Mouse (Mus musculus) layer of hippocampus, postnatal 36 days (tissue): ENCODE data around the gene Tshz2. TPM values are rescaled to one million over a fixed set of nuclear protein-coding genes. Genes with fewer than 3 reads are reported as not detected.

ENCODE experiments used
- DNase-seq, 2 experiments: peaks; one replicate each; pipeline ENCODE4 v3.0.0; 2022
- total RNA-seq, 2 experiments: library from RNA; stranded (reverse); gene quantifications; 2 replicates each; pipeline ENCODE4 v1.2.3; 2021

Tshz2 gene
- total RNA-seq, 2 experiments from 2014 or later = 29.6 to 34.3 TPM

DNA sequence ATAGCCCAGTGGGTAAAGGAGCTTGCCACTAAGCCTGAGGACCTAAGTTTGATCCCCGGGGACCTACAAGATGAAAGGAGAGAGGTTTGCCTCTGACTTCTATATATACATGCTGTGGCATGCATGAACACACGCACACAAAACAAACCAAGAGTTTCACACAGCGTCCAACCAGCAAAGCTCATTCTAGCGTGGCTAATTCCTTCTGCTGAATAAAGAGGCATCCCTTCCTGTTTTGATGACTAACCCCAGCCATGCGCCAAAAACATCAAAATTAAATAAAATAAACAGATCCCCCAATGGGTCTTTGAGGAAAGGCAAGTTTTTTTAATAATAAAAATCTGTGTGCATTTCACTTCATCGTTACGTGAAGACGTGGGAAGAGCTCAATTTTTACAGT lies 379.0 kb downstream of the Tshz2 start:
- no peak for DNase-seq

DNA sequence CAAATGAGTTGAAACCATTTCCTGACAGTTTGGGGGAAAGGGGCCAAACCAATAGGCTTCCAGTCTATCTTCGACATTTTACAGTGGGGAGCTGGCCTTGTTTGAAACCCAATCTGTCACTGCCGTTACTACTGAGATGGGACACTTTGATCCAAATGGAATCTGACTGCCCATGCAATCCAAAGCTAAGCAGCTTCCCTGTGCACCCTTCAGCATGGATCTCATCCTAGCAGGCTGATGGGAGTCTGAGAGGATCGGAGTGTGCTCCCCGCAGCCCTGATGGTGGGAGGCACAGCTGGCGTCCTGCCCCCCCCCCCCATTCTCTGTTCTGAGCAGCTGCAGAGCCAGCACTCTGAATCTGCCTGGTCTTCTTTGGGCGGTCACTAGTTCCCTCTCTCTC lies 384.5 kb downstream of the Tshz2 start:
- no peak for DNase-seq

DNA sequence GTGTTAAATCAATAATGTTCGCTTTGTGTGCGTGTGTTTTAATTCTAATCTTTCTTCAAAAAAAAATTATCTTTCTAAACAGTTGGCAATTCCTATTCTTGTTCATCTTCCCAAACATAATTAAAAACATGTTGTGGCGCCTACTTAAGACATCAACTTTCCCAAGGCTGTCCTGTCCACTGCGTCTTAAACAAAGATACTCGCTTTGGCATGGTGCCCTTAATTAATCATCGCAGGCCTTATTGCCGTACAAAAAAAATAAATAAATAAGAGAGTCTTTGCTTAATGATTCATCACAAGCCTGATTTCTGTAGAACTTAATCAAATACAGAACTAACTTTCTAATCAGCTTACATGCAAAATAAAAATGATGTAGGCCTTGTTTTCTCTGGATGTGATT lies 385.1 kb downstream of the Tshz2 start:
- no peak for DNase-seq

DNA sequence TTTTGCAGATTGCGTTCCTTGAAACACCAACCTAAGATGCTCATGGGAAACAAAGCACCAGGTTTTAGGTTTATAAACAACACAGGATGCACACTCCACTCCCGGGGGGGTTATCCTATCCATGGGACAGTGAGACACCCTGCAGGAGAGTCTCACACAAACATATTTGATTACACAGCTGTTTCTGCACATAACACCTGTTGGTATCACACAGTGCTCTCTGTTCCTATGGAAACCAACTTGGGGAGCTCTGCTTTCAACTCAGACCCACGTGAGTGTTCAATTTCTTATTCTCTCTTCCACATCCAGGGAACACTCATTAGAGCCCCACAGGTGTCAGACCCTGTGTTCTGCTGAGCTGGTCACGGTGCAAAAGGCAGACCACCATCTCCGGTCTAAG lies 390.1 kb downstream of the Tshz2 start:
- no peak for DNase-seq

DNA sequence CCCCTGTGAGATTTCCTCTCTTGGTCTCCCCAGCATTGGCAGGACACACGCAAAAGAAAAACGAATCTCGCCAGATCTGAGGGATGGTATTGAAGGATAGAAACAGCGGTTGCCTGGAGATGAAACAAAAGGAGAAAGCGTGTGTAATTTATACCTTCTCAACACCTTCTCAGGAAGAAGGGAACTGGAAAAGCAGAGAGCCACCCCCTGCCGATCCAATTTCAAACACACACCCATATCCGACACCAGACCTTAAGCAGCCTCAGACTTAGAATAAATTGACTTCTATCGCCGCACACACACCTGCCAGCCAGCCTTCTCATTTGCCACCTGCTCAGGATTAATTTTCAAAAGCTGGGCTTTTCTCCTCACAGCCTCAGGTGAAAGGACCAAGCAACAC lies 390.9 kb downstream of the Tshz2 start:
- DNase-seq = no peak

DNA sequence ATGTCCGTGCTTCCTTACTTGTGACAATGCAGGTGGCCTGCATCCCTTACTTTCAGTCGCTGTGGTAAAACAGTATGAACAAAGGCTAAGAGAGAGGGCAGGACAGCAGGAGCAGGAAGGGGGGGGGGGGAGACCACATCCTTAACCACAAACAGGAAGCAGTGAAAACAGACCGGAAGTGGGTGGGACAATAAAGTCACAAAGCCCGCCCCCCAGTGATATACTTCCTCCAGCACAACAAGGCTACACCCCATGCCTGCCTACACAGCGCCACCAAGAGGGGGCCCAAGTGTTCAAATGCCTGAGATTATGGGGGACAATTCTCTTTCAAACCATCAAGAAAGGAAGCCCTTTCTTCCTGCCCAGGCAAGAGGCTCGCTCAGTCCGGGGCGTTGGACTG lies 392.1 kb downstream of the Tshz2 start:
- DNase-seq = no peak

DNA sequence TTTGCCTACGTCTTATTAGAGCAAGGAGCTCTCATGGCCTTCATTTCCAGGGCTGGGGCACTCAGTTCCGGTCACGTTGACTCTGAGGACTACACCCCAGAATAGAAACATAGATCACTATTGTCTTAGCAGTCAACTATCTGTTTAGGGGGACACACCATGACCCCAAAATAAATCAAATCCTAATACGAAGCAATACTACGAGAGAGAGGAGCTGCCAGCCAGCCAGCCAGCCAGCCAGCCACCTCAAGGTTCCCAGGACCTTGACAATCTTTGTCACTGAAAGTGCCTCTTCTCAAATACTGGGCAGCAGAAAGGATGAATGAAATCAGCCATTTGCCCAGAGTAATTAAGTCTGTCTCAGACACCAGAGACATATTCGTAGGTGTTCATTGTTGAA lies 393.1 kb downstream of the Tshz2 start:
- no peak for DNase-seq

DNA sequence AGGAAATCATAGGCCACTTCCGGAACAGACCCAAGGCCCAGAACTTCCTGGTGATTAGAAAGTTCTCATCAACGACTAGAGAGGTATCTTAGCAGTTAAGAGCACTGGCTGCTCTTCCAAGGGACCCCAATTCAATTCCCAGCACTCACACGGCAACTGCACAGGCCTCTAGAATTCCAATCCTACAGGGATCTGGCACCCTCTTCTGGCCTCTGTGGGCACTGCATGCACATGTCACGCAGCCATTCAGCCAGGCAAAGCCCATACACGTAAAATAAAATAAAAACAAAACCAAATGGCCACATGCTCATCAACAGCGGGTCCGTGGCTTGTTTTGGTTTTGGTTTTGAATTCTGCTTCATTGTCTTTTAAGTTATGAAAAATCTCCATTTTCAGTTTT lies 395.0 kb downstream of the Tshz2 start:
- no peak for DNase-seq

DNA sequence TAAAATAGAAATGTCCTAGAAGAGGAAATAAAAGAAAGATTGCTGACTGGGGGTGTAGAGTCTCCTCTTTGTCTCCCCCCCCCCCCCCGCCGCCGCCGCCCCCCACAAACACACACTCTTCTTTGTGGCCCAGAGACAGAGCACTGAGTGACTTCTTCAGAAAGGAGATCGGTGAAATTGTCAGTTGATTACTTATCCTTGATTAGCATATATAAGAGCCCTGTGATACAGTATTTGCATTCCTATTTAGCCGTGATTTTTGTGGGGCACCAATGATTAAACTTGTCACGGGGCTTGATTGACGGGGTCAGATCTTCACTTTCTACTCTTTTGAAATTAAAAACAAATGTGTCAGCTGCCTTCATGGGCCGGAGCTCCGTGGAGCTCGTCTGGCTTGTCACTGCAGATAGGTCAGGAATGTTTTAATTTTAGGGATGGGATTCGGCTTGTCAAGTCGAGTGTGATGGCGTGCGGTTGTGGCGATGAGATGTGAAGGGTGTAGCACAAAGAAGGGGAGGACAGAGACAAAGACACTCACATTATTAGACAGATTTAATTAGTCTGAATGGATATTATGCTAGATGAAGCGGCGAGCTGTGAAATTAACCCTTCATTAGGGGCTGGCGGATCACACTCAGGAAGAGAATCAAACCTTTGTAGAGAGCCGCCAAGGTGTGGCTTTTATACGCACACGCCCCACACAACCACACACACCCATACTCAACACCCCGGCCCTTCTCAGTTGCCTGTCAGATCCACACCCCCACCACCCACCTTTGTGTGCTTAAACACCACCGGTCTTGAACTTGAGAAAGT lies 395.9 kb downstream of the Tshz2 start:
- no peak for DNase-seq

DNA sequence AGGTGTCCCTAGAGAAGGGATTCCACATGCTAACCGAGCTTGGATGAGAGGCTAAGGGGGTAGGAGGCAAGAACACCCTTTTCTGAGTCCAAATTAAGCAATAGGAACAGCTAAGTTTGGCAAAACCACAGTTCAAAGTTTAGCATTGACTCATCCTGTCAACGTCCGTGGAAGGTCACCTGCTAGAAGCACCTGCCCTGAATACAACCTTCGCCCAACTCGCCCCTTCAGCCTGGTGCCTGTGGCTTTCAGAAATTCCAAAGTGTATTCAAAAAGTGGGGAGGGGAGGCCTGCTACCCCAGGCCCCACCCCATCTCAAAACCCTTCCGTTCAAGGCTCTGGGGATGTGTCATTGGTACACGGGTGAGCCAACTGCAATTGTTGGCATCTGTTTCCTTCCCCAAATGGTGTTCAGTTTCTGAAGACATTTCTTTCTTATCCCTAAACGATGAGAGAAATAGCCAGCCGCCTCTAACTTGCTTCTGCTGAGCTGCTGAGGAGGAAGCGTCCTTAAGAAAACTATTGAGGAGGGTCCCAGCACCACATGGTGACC lies 396.6 kb downstream of the Tshz2 start:
- no peak for DNase-seq

DNA sequence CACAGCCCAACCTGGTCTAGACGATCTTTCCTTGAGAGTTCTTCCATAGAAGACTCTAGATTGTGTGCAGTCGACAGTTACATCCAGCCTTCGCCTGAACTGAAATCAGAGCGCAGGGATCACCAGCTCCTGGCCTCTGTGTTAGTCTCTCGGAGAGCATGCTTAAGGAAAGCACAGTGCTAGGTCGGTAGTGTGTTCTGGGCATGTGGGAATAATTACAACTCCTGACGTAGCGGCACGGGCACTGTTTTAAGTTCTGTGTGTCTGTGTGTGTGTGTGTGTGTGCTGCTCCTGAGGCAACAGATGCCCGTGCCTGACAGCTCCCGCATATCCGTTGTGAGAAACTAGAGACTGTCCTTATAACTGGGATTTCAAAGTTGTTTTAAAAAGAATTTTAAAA lies 398.4 kb downstream of the Tshz2 start:
- no peak for DNase-seq

DNA sequence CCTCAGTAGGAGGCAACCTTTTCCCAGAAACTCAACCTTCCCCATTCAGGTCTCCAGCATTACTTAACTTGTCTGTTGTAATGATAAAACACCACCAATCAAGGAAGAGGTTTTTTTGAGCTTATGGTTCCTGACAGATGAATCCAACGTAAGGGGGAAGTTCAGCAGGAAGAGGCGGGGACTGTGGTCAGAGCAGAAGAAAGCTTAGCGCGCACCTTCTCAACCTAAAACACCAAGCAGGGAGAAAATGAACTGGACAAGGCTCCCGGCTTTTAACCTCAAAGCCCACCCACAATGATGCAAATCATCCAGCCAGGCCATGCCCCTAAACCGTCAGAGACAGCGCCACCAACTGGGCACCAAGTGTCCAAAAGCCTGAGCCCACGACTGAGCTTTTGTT lies 399.1 kb downstream of the Tshz2 start:
- DNase-seq = no peak

DNA sequence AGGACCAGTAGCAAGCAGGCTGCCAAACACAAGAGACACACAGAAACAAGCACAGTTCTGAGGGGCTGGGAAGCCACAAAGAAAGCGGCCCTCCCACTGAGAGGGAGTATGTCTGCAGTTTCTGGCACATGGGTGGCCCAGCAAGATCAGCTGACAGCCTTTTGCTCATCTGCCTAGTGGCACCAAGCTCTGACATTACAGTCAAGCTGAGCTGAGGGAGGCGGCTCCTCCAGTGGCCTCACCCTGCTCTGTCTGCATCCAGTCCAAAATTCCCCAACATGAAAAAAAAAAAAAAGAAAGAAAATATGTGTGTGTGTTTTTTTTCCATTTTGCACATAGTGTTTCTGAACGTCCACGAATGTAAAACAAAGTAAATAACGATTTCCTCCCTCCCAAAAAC lies 400.4 kb downstream of the Tshz2 start:
- DNase-seq = no peak

DNA sequence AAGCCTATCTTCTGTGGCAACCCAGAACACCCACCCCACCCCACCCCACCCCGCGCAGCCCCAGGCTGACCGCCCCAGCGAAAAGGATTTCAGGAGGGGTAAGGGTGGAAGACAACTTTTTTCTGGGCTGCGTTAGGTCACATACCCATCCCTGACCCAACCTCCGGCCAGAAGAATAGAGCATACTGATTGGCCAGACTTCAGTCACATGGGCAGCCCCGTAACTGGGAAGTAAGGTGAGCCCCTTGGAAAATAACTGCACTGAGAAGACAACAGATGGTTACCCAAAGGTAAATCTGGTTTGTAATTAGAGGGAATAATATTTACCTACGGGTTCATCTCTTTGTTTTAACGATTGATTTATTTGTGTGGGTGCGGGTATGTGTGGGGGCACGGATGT lies 402.0 kb downstream of the Tshz2 start:
- DNase-seq = no peak

DNA sequence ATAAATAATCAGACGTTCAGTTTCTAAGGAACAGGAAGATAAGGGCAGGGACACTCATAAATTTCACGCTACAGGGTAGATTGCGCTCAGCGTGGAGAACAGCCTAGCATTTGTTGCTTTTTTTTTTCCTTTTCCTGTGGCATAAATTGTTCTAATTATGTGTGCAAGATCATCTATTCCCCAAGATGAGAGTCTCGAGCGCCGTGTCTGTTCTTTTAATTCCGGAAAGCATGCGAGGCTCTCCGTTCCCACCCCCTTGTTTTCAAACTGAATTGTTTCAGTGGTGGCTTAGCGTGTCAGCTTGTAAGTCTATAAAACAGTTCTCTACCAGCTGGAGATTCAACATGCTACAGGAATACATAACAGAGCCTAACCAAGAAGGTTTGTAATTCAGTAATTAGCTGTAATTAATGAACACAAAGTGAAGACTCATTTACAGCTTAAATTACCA lies 404.0 kb downstream of the Tshz2 start:
- DNase-seq = peak in 1 of 2 experiments; percentile 16

DNA sequence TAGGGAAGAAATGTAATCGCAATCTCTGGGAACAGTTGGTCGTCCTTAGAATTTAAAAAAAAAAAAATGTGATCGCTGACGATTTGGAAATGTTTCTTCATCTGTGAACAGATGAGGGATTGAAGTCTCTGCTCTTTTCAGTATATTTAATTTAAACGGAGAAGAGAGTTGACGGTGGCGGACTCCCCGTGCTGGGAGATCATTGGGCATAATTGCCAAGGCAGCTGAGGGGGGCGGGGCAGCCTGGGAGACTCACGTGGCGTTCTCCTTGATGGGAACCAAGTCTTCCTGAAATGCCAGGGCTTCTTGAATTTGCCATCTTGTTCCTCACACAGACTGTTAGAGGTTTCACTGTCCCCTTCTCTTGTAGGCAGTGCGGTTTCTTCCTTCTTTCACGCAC lies 404.5 kb downstream of the Tshz2 start:
- peak in 1 of 2 experiments; percentile 14 for DNase-seq

DNA sequence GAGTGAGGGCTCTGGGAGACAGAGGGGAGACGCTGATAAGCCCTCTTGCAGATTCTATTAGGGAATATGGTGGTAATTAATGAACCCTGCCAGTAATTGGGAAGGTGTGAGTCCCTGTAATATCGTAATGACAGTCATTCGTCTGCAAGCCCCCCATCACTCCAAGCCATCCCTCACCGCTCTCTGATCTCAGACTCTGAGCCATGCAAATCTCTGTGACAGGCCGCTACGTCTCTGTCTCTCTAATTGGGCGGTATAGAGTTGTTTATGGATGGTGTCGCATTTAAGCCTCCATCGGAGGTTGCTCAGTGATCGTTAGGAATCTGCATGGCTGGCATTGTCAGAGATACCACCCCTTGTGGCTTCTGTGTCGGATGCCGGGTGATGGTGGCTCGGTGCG lies 407.0 kb downstream of the Tshz2 start:
- no peak for DNase-seq

DNA sequence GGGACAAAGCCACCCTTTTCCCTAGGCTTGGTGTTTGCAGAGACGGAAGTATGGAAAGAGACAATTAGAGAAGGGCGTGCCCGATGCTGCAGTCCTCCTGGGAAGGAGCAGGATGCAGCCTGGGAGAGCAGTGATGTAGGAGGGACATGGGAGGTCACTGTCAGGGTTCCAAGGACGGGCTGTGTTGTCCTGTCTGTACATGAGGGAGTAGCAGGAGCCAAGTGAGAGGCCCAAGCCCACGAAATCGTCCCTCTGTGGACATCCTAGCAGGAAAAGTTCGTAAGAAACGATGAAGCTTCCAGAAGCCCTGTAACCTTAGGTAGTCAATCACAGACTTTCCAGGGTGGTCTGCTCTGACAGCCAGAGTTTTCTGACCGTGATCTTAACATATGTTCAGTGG lies 408.3 kb downstream of the Tshz2 start:
- DNase-seq = no peak

DNA sequence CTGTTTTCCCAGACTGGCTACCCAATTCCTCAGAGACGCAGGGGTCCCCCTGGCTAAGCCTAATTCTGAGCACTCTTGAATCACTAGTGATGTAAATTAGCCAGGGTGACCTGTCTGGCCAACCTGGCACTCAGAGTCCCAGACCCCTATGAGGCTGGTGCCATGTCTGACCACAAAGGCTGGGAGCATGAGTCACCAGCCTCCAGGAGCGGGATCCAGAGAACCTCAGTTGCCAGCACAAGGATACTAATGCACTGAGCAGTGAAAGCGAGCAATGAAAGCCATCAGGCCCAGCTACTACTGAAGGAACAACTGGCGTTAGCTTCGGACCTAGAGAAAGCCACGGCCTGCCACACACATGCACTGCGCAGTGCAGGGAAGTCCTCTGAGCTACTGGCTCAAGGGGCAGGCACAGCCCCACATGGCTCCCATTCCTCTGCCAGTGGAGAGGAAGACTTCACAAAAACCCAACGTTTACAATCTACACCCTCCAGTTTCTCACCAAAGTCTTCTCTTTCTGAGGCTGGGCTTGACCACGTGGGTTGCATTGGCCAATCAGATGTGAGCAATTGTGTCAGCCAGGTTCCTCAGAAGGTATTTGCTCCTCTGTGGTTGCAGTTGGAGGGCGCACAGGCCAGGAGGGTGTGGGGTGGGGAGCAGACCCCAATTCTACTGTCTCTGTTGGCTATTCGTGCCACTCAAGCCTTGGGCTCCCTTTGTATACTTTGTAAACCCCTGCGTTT lies 409.8 kb downstream of the Tshz2 start:
- DNase-seq = no peak

DNA sequence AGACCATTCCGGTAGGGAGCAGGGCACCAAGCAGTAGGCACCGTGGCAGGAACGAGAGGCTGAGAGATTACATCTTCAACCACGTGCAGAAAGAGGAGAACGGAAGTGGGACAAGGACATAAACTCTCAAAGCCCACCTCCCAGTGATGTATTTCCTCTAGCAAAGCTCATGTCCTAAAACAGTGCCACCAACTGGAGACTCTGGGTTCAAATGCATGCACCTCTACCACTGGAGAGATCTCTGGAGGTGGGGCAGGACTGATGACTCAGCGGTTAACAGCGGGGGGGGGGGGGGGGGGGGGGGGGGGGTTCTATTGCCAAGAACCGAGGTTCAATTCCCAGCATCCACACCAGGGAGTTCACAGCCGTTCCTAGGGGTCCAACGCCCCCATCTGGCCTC lies 410.5 kb downstream of the Tshz2 start:
- DNase-seq = no peak

DNA sequence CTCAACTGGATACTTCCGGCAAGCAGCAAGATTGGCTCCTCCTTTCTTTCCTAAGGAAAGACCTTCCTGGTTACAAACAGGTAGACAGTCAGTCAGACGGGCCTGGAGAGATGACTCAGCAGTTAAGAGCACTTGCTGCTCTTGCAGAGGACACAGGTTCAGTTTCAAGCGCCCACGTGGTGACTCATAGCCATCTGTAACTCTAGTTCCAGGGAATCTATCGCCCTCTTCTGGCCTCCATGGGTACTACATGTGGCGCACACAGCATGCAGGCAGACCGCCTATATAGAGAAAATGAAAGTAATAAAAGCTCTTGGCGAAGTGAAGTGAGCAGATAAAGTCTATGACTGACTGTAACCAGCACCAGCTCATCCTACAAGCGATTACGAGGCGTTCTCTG lies 413.1 kb downstream of the Tshz2 start:
- DNase-seq = no peak

DNA sequence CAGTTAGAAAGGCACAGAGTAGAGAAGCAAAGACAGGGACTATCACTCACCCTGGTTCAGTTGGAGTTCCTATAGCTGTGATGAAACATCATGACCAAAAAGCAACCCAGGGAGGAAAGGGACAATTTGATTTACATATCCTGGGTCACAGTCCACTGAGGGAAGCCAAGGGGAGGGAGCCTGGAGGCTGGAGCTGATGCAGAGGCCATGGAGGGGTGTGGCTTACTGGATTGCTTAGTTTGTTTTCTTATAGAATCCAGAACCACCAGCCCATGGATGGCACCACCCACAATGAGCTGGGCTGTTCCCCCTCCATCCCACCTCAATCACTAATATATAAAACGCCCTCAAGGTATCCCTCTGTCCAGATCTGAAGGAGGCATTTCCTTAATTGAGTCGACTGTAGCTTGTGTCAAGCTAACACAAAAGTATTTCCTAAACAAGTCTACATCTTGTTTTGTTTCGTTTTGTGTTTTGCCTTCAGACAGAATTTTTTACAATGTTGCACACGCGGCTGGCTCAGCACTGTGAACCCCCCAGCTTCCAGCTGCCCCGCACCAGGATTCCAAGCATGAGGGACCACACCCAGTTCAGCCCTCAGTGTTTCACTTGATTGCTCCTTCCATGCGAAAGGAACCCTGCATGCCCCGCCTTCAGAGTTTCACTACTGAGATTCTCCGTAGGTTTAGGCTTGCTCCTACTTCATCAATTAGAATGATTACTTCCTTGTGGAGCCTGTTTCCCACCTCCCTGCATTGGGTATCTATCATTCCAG lies 413.7 kb downstream of the Tshz2 start:
- no peak for DNase-seq

DNA sequence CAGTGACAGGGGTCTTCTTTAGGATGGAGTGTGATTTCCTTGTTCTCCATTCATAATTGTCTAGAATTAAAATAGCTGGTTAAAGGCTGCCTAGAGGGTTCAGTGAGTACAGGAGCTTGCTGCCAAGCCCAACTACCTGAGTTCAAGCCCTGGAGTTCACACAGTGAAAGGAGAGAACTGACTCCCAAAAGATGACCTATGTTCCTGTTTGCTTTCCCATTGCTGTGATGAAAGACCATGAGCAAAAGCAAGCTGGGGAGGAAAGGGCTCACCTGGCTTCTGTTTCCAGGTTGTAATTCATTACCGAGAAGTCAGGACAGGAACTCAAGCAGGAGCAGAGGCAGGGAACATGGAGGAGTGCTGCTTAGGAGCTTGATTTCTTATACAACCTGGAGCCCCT lies 416.0 kb downstream of the Tshz2 start:
- DNase-seq = no peak
